Mouse (Mus musculus) myocyte (in vitro differentiated cells): ENCODE measurements around the gene Pex7.

Experiments used
- E2F4 ChIP-seq: IDR thresholded peaks from one replicate; pipeline ENCODE4 v1.6.1; 2011; ENCODE audit warnings: mild to moderate bottlenecking, control low read depth, moderate library complexity; ENCODE audit not compliant: insufficient read depth
- MYOD1 ChIP-seq, 3 experiments: IDR thresholded peaks; one replicate each; pipeline ENCODE4 v1.6.1; 2011; ENCODE audit warnings: control low read depth in 2 of 3, low read depth in 2 of 3, mild to moderate bottlenecking in 2 of 3, moderate library complexity in 1 of 3; ENCODE audit not compliant: insufficient read length in 2 of 3, control insufficient read depth in 1 of 3
- POLR2A ChIP-seq: IDR thresholded peaks from one replicate; pipeline ENCODE4 v1.6.1; 2011; ENCODE audit warnings: low read depth, mild to moderate bottlenecking, control low read depth, moderate library complexity; ENCODE audit not compliant: insufficient read length

GRCm38 (mm10) chr10:19948381-19948780 is 40.9 kb upstream of the Pex7 start:
- no peak for TF ChIP-seq MYOD1 (IDR thresholded peaks at IDR 0.05; ENCODE audit: control insufficient read depth in 1 of 3, insufficient read length in 2 of 3, low read depth in 2 of 3)
- TF ChIP-seq E2F4 = no peak
- no peak for TF ChIP-seq POLR2A
